Mouse (Mus musculus): ENCODE data around the gene Prkca.

The Prkca gene

GRCm38 (mm10) chr11:108068430-108068829, 275.3 kb downstream of the Prkca start:
- DNase-seq (ENCODE audit: low read depth, low spot score), result peak; percentile 16

- no peak for DNase-seq (ENCODE audit: low read depth, low spot score)
Observed at GRCm38 (mm10) chr11:108067161-108067560, 276.6 kb downstream of the Prkca start.

- DNase-seq (ENCODE audit: low read depth, low spot score), result no peak
Observed at GRCm38 (mm10) chr11:108064401-108064800, 279.3 kb downstream of the Prkca start.

- DNase-seq (ENCODE audit: low read depth, low spot score), result no peak
Observed at GRCm38 (mm10) chr11:108063096-108063495, 280.6 kb downstream of the Prkca start.

GRCm38 (mm10) chr11:108061571-108062479, 281.9 kb downstream of the Prkca start:
- DNase-seq (ENCODE audit: low read depth, low spot score), result no peak

- DNase-seq (ENCODE audit: low read depth, low spot score), result no peak
Observed at GRCm38 (mm10) chr11:108057138-108057537, 286.6 kb downstream of the Prkca start.

GRCm38 (mm10) chr11:108054647-108055046, 289.1 kb downstream of the Prkca start:
- no peak for DNase-seq (ENCODE audit: low read depth, low spot score)

GRCm38 (mm10) chr11:108053746-108054145, 290.0 kb downstream of the Prkca start:
- DNase-seq (ENCODE audit: low read depth, low spot score), result no peak

GRCm38 (mm10) chr11:108041669-108042068, 302.1 kb downstream of the Prkca start:
- DNase-seq (ENCODE audit: low read depth, low spot score), result no peak

- no peak for DNase-seq (ENCODE audit: low read depth, low spot score)
Observed at GRCm38 (mm10) chr11:108040823-108041222, 302.9 kb downstream of the Prkca start.

GRCm38 (mm10) chr11:108039761-108040160, 304.0 kb downstream of the Prkca start:
- DNase-seq (ENCODE audit: low read depth, low spot score), result no peak

- peak; percentile 45 for DNase-seq (ENCODE audit: low read depth, low spot score)
Observed at GRCm38 (mm10) chr11:108038989-108039388, 304.7 kb downstream of the Prkca start.

GRCm38 (mm10) chr11:108036339-108036738, 307.4 kb downstream of the Prkca start:
- no peak for DNase-seq (ENCODE audit: low read depth, low spot score)

- DNase-seq (ENCODE audit: low read depth, low spot score), result no peak
Observed at GRCm38 (mm10) chr11:108035761-108036160, 308.0 kb downstream of the Prkca start.

GRCm38 (mm10) chr11:108034376-108034775, 309.4 kb downstream of the Prkca start:
- no peak for DNase-seq (ENCODE audit: low read depth, low spot score)

- DNase-seq (ENCODE audit: low read depth, low spot score), result no peak
Observed at GRCm38 (mm10) chr11:108032568-108032967, 311.2 kb downstream of the Prkca start.

- peak; percentile 50 for DNase-seq (ENCODE audit: low read depth, low spot score)
Observed at GRCm38 (mm10) chr11:108030956-108031604, 312.6 kb downstream of the Prkca start.

GRCm38 (mm10) chr11:108029321-108029720, 314.4 kb downstream of the Prkca start:
- no peak for DNase-seq (ENCODE audit: low read depth, low spot score)

GRCm38 (mm10) chr11:108028398-108028797, 315.3 kb downstream of the Prkca start:
- DNase-seq (ENCODE audit: low read depth, low spot score), result no peak

GRCm38 (mm10) chr11:108025726-108026425, 317.9 kb downstream of the Prkca start:
- peak; percentile 13 for DNase-seq (ENCODE audit: low read depth, low spot score)

GRCm38 (mm10) chr11:108023188-108023587, 320.5 kb downstream of the Prkca start:
- no peak for DNase-seq (ENCODE audit: low read depth, low spot score)

GRCm38 (mm10) chr11:108020889-108021288, 322.8 kb downstream of the Prkca start:
- no peak for DNase-seq (ENCODE audit: low read depth, low spot score)
